Mouse (Mus musculus) kidney, adult 2 months (tissue): ENCODE measurements at regions not wholly inside any gene's neighbourhood (a gene's known extent, or its start where the extent isn't known, plus 50 kb on each side); places are given as distances from the start of the nearest gene placed in this dataset.

Experiments
- DNase-seq: peaks from one replicate; pipeline ENCODE4 v3.0.0; 2021
- H3K27ac ChIP-seq: fragments of 200-500 bp; 2 replicates; pipeline ENCODE4 v1.5.1; 2012; ENCODE audit warnings: low read depth, low read length, control low read depth, inconsistent platforms; ENCODE audit not compliant: insufficient read depth
- H3K27me3 ChIP-seq: fragments of 200-500 bp; replicated peaks from 2 replicates; pipeline ENCODE4 v1.6.1; 2012; ENCODE audit warnings: mild to moderate bottlenecking, moderate library complexity, low read length, inconsistent platforms; ENCODE audit not compliant: control insufficient read depth, insufficient read depth
- H3K36me3 ChIP-seq: fragments of 200-500 bp; 2 replicates; pipeline ENCODE4 v1.6.1; 2012; ENCODE audit warnings: mild to moderate bottlenecking, moderate library complexity, low read length, inconsistent platforms; ENCODE audit not compliant: control insufficient read depth, insufficient read depth
- H3K4me1 ChIP-seq: fragments of 200-500 bp; 2 replicates; pipeline ENCODE4 v1.6.1; 2011; ENCODE audit warnings: low read length; ENCODE audit not compliant: control insufficient read depth, insufficient read depth
- H3K4me3 ChIP-seq: fragments of 200-500 bp; 2 replicates; pipeline ENCODE4 v1.5.1; 2011; ENCODE audit warnings: mild to moderate bottlenecking, low read depth, low read length, control low read depth; ENCODE audit not compliant: insufficient read depth
- CTCF ChIP-seq: fragments of 200-500 bp; conservative IDR thresholded peaks from 2 replicates; pipeline ENCODE4 v1.5.1; 2011; ENCODE audit warnings: low read depth, mild to moderate bottlenecking, control low read depth, low read length, moderate library complexity, mixed read lengths; ENCODE audit not compliant: insufficient read depth, insufficient read length
- POLR2A ChIP-seq: fragments of 200-500 bp; IDR thresholded peaks from one replicate; pipeline ENCODE4 v1.6.1; 2011; ENCODE audit warnings: low read depth, low read length, control low read depth
- WGBS: fragments of 180-500 bp; shearing (Covaris S2); methylation state at CpG from one replicate; pipeline ENCODE4 v1.1.7; 2018; 5-methylcytosine and 5-hydroxymethylcytosine counted together

- Histone ChIP-seq H3K4me1 (no peaks in the 10 kb centered on the region), H3K27me3 (no peaks in the 10 kb centered on the region), H3K4me3 (no peak overlapping the region), H3K27ac (no peak overlapping the region), H3K36me3 (no peaks in the 10 kb centered on the region)
- no peak for TF ChIP-seq POLR2A
- no peak for TF ChIP-seq CTCF
- WGBS: 57% methylated on average over 10 of the region's 10 CpGs
- peak; percentile 60 for DNase-seq
These were observed 211.9 kb downstream of the Cdc5l start for GRCm38 (mm10) chr17:45221625-45222024.

- H3K4me3 ChIP-seq: no peak overlapping the region
- no peaks in the 10 kb centered on the region for H3K4me1 ChIP-seq
- WGBS: 91% methylated on average over 5 of the region's 5 CpGs
- no peaks in the 10 kb centered on the region for H3K36me3 ChIP-seq
- H3K27me3 ChIP-seq: no peaks in the 10 kb centered on the region
- no peak overlapping the region for H3K27ac ChIP-seq
- TF ChIP-seq POLR2A (no peak), CTCF (no peak)
- DNase-seq: no peak
These were observed 216.4 kb downstream of the Cdc5l start for GRCm38 (mm10) chr17:45217126-45217525.

- Histone ChIP-seq H3K36me3 (no peaks in the 10 kb centered on the region), H3K4me3 (no peak overlapping the region), H3K27ac (no peak overlapping the region), H3K27me3 (no peaks in the 10 kb centered on the region), H3K4me1 (no peaks in the 10 kb centered on the region)
- TF ChIP-seq CTCF (no peak), POLR2A (no peak)
- no peak for DNase-seq
- WGBS: 74% methylated on average over 15 of the region's 15 CpGs
These were observed 218.2 kb downstream of the Cdc5l start for GRCm38 (mm10) chr17:45215067-45216049.

- peak; percentile 15 for DNase-seq
- H3K36me3 ChIP-seq: no peaks in the 10 kb centered on the region
- H3K4me1 ChIP-seq: no peaks in the 10 kb centered on the region
- H3K4me3 ChIP-seq: no peak overlapping the region
- H3K27ac ChIP-seq: no peak overlapping the region
- H3K27me3 ChIP-seq: no peaks in the 10 kb centered on the region
- TF ChIP-seq CTCF: peak; percentile 41
- no peak for TF ChIP-seq POLR2A
- 93% methylated on average over 2 of the region's 2 CpGs for WGBS
These were observed 222.6 kb downstream of the Cdc5l start for GRCm38 (mm10) chr17:45210984-45211383.

- no peak for TF ChIP-seq POLR2A
- no peak for TF ChIP-seq CTCF
- 92% methylated on average over 3 of the region's 3 CpGs for WGBS
- H3K27ac ChIP-seq: no peak overlapping the region
- no peaks in the 10 kb centered on the region for H3K4me1 ChIP-seq
- no peaks in the 10 kb centered on the region; the same call in 1 of the 2 replicates for H3K27me3 ChIP-seq
- DNase-seq: no peak
- H3K36me3 ChIP-seq: no peaks in the 10 kb centered on the region
- no peak overlapping the region for H3K4me3 ChIP-seq
These were observed 224.2 kb downstream of the Cdc5l start for GRCm38 (mm10) chr17:45209387-45209663.

- Histone ChIP-seq H3K27ac (no peak overlapping the region), H3K4me3 (no peak overlapping the region), H3K36me3 (no peaks in the 10 kb centered on the region), H3K27me3 (no peaks in the 10 kb centered on the region; the same call in 1 of the 2 replicates), H3K4me1 (no peaks in the 10 kb centered on the region)
- TF ChIP-seq CTCF: no peak
- no peak for TF ChIP-seq POLR2A
- 73% methylated on average over 14 of the region's 14 CpGs for WGBS
- DNase-seq: no peak
These were observed 224.7 kb downstream of the Cdc5l start for GRCm38 (mm10) chr17:45208596-45209386.

- Histone ChIP-seq H3K4me1 (no peaks in the 10 kb centered on the region), H3K36me3 (no peaks in the 10 kb centered on the region), H3K27ac (no peak overlapping the region), H3K27me3 (no peaks in the 10 kb centered on the region), H3K4me3 (no peak overlapping the region)
- TF ChIP-seq CTCF: no peak
- no peak for TF ChIP-seq POLR2A
- 95% methylated on average over 6 of the region's 6 CpGs for WGBS
- no peak for DNase-seq
These were observed 237.8 kb downstream of the Cdc5l start for GRCm38 (mm10) chr17:45195779-45196178.
